Mouse (Mus musculus) hindbrain, postnatal 0 days (tissue): ENCODE data around the gene Gspt1. TPM values are rescaled to one million over a fixed set of nuclear protein-coding genes. Genes with fewer than 3 reads are reported as not detected.
A peak's percentile ranks its signal among the peaks of the same experiment; 100 is the strongest.
"Not testable (repeated sequence)": the region's sequence is repeated elsewhere in the genome, so short reads cannot be mapped to it uniquely, and the experiment has no call there.

Experiments used
- ATAC-seq: fragments of 200-750 bp; cut with Nextera tagmentation; 2 replicates; pipeline ENCODE4 v1.8.0; 2017; ENCODE audit warnings: mild to moderate bottlenecking, moderate TSS enrichment, moderate library complexity
- DNase-seq: peaks from one replicate; pipeline ENCODE4 v3.0.0-alpha.2; 2015; ENCODE audit warnings: low spot score
- H3K27ac ChIP-seq: fragments of 300-500 bp; sonication (generic); 2 replicates; pipeline ENCODE4 v1.5.1; 2014; ENCODE audit warnings: mild to moderate bottlenecking
- H3K27me3 ChIP-seq: fragments of 300-500 bp; sonication (generic); 2 replicates; pipeline ENCODE4 v1.6.1; 2014; ENCODE audit warnings: low read length, mixed read lengths; ENCODE audit not compliant: insufficient read depth
- H3K36me3 ChIP-seq: fragments of 300-500 bp; sonication (generic); 2 replicates; pipeline ENCODE4 v1.6.1; 2014; ENCODE audit warnings: low read length, mixed read lengths; ENCODE audit not compliant: insufficient read depth
- H3K4me1 ChIP-seq: fragments of 300-500 bp; sonication (generic); 2 replicates; pipeline ENCODE4 v1.6.1; 2014; ENCODE audit warnings: antibody characterized with exemption, low read length, mixed read lengths; ENCODE audit not compliant: insufficient read depth
- H3K4me2 ChIP-seq: fragments of 300-500 bp; sonication (generic); 2 replicates; pipeline ENCODE4 v1.6.1; 2014; ENCODE audit warnings: low read depth, mild to moderate bottlenecking, low read length, moderate library complexity, mixed read lengths
- H3K4me3 ChIP-seq: fragments of 300-500 bp; sonication (generic); 2 replicates; pipeline ENCODE4 v1.5.1; 2014; ENCODE audit warnings: low read length
- H3K9ac ChIP-seq: fragments of 300-500 bp; sonication (generic); replicated peaks from 2 replicates; pipeline ENCODE4 v1.6.1; 2014; ENCODE audit warnings: mild to moderate bottlenecking, low read length, moderate library complexity, mixed read lengths
- H3K9me3 ChIP-seq: fragments of 300-500 bp; sonication (generic); 2 replicates; pipeline ENCODE4 v1.6.1; 2016; ENCODE audit warnings: low read length, mixed read lengths
- CTCF ChIP-seq: IDR thresholded peaks from 2 replicates; pipeline ENCODE4 v1.5.1; 2016; ENCODE audit warnings: antibody characterized with exemption, control low read depth, low read depth
- WGBS: fragments of 180-500 bp; shearing (Covaris S2); extraction: QIAGEN DNeasy Blood & Tissue Kit; methylation state at CpG from one replicate; pipeline ENCODE4 v1.1.7; 2014; 5-methylcytosine and 5-hydroxymethylcytosine counted together
- polyA plus RNA-seq: library from polyadenylated mRNA; unstranded; fragments of >200 nt; fragmentation: Nextera tagmentation; extraction: Ambion mirVana; gene quantifications from 2 replicates; pipeline ENCODE4 v1.2.1, GENCODE M21; 2015
- total RNA-seq: library from RNA; depleted of rRNA; stranded (reverse); fragments of >200 nt; gene quantifications from 2 replicates; pipeline ENCODE4 v1.2.3, GENCODE M21; 2014; rRNA removed

Gspt1 gene
- total RNA-seq (51.6 and 55.2 TPM in 2 replicates), polyA plus RNA-seq (45.2 and 46.6 TPM in 2 replicates)

GRCm38 (mm10) chr16:11253898-11254722 lies at the start of gene Gspt1:
Gene Gspt1 (minus strand): TSS chr16:11254325.
- Histone ChIP-seq H3K27me3 (no peaks in the 10 kb centered on the region), H3K4me1 (peaks cover 9% of the 10 kb centered on the region), H3K4me3 (peak within 1 kb of the TSS; percentile 97), H3K27ac (peak within 1 kb of the TSS; percentile 94), H3K36me3 (no peaks in the 10 kb centered on the region), H3K9ac (peak within 1 kb of the TSS; percentile 94), H3K4me2 (peak within 1 kb of the TSS; percentile 82), H3K9me3 (no peaks in the 10 kb centered on the region)
- DNase-seq: peak; percentile 100
- peak; percentile 98 for ATAC-seq
- peak; percentile 37; the same call in 1 of the 2 replicates for TF ChIP-seq CTCF
- WGBS: under 1% methylated on average over 69 of the region's 76 CpGs

- ATAC-seq: no peak
Measured at GRCm38 (mm10) chr16:11303741-11304140, 49.6 kb upstream of the Gspt1 start.

DNA sequence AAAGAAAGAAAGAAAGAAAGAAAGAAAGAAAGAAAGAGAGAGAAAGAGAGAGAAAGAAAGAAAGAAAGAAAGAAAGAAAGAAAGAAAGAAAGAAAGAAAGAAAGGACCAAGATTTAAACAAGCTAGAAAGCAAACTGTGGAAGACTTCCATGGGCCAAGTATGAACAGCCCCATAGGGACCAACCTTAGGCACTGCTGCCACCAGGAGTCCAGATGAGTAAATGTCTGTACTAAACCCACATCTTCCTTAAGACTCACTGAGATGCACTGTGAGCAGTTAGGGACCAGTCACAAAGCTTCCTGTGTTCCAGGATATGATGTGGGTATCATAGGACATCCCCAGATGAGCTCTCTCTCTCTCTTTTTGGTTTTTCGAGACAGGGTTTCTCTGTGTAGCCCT lies 43.6 kb upstream of the Gspt1 start:
- TF ChIP-seq CTCF: peak; percentile 34
- not testable (repeated sequence) for H3K27ac ChIP-seq, H3K9ac ChIP-seq, H3K4me2 ChIP-seq, H3K4me1 ChIP-seq, H3K36me3 ChIP-seq, H3K27me3 ChIP-seq, H3K9me3 ChIP-seq, ATAC-seq, H3K4me3 ChIP-seq
- peak; percentile 7 for DNase-seq
- 47% methylated on average over 1 of the region's 1 CpGs for WGBS

More at GRCm38 (mm10) chr16:11303741-11304140, 49.6 kb upstream of the Gspt1 start:
- no peaks in the 10 kb centered on the region for H3K9me3 ChIP-seq
- no peak overlapping the region for H3K27ac ChIP-seq
- no peaks in the 10 kb centered on the region for H3K36me3 ChIP-seq
- H3K9ac ChIP-seq: no peak overlapping the region
- H3K4me3 ChIP-seq: no peak overlapping the region
- TF ChIP-seq CTCF: no peak
- no peak overlapping the region for H3K4me2 ChIP-seq
- no peak for DNase-seq
- no peaks in the 10 kb centered on the region for H3K27me3 ChIP-seq
- H3K4me1 ChIP-seq: no peaks in the 10 kb centered on the region

- H3K4me2 ChIP-seq, H3K9ac ChIP-seq, H3K27ac ChIP-seq, H3K9me3 ChIP-seq, H3K4me1 ChIP-seq, H3K27me3 ChIP-seq, H3K36me3 ChIP-seq, H3K4me3 ChIP-seq, ATAC-seq, DNase-seq: not testable (repeated sequence)
- 68% methylated on average over 4 of the region's 4 CpGs for WGBS
Measured at GRCm38 (mm10) chr16:11295583-11295982, 41.5 kb upstream of the Gspt1 start.

- not testable (repeated sequence) for H3K9me3 ChIP-seq, H3K27ac ChIP-seq, ATAC-seq, H3K4me1 ChIP-seq, H3K9ac ChIP-seq, DNase-seq, H3K4me3 ChIP-seq, H3K36me3 ChIP-seq, H3K4me2 ChIP-seq, H3K27me3 ChIP-seq
- WGBS: 91% methylated on average over 7 of the region's 8 CpGs
Measured at GRCm38 (mm10) chr16:11288873-11289272, 34.7 kb upstream of the Gspt1 start.

DNA sequence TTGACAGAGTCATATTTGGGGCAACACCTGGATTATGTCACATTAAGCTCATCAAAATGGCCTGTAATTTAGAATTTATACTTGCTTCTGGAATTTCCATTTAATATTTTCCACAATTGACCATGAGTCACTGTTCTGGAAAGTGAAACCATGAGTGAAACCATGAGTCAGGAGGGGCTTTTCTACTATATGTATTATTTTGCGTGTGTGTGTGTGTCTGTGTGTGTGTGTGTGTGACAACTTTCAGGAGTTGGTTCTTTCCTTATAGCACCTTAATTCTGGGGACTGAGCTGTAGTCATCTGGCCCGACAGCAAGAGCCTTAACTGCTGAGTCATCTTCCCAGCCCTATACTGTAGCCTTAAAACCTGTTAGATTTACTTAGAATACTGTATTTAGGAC lies 31.8 kb upstream of the Gspt1 start:
- no peak for TF ChIP-seq CTCF
- no peak for ATAC-seq
- Histone ChIP-seq H3K9ac (no peak overlapping the region), H3K4me1 (no peaks in the 10 kb centered on the region), H3K27ac (no peak overlapping the region), H3K9me3 (no peaks in the 10 kb centered on the region), H3K4me2 (no peak overlapping the region), H3K4me3 (no peak overlapping the region), H3K36me3 (no peaks in the 10 kb centered on the region), H3K27me3 (no peaks in the 10 kb centered on the region)
- no peak for DNase-seq
- WGBS: 96% methylated on average over 2 of the region's 2 CpGs

DNA sequence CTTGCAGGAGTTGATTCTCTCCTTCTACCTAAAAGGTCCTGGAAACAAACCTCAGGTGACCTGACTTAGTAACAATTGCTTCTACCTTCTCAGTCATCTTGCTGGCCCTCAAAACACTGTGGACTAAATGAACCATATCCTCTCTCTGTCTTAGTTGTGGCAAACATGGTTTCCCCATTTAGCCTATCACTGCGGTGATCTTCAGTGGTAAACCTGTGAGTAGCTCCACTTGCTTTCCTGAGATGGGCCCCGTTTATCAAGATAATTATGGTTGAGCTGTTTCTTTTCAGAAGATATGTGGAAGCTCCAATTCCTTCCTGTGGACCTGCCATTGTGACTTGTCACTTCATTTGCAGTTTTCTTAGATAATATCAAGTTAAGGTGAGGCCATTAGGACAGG lies 30.8 kb upstream of the Gspt1 start:
- no peak overlapping the region for H3K4me2 ChIP-seq
- no peaks in the 10 kb centered on the region for H3K27me3 ChIP-seq
- 90% methylated on average over 2 of the region's 2 CpGs for WGBS
- DNase-seq: no peak
- no peaks in the 10 kb centered on the region for H3K36me3 ChIP-seq
- no peak for ATAC-seq
- H3K4me3 ChIP-seq: no peak overlapping the region
- H3K27ac ChIP-seq: no peak overlapping the region
- no peak for TF ChIP-seq CTCF
- H3K9me3 ChIP-seq: no peaks in the 10 kb centered on the region
- no peak overlapping the region for H3K9ac ChIP-seq
- H3K4me1 ChIP-seq: no peaks in the 10 kb centered on the region
